15 mouse cellular contexts compared by ENCODE assay signal in genomic region chr17:83524753-83525152, GRCm38 (mm10).
"Had no signal": no experiment of that assay in that cellular context is flagged by ENCODE, and none has a peak within 500 bp of the region (broad histone marks: within the 10 kb centered on the region; RNA-seq: fewer than 3 reads in every experiment).

No protein-coding gene starts in this region.

- H3K27me3 ChIP-seq: liver, embryonic 15.5 days; midbrain, embryonic 15.5 days; neural tube, embryonic 13.5 days; stomach, embryonic 15.5 days had no signal

- ATAC-seq: inflammation-experienced regulatory T-cells, adult 6 months; intestine, postnatal 0 days; midbrain, embryonic 15.5 days had no signal

- DNase-seq: kidney, adult 8-10 months; kidney, postnatal 25 days; lung, embryonic 14.5 days; lung, postnatal 10 days; lung, postnatal 4 days; right cerebral cortex, postnatal 14 days had no signal

- H3K4me3 ChIP-seq: left cerebral cortex, adult 2 months; limb, embryonic 10.5 days; liver, embryonic 15.5 days; midbrain, embryonic 15.5 days; neural tube, embryonic 13.5 days; stomach, embryonic 15.5 days had no signal

- H3K4me2 ChIP-seq: midbrain, embryonic 15.5 days had no signal

- H3K27ac ChIP-seq: left cerebral cortex, adult 2 months; limb, embryonic 10.5 days; midbrain, embryonic 15.5 days; neural tube, embryonic 13.5 days; stomach, embryonic 15.5 days had no signal

- H3K36me3 ChIP-seq: limb, embryonic 10.5 days; liver, embryonic 15.5 days; midbrain, embryonic 10.5 days; midbrain, embryonic 15.5 days; neural tube, embryonic 13.5 days; stomach, embryonic 15.5 days had no signal

- H3K9ac ChIP-seq: liver, embryonic 15.5 days; lung, embryonic 14.5 days; midbrain, embryonic 15.5 days; stomach, embryonic 15.5 days had no signal

- H3K9me3 ChIP-seq: limb, embryonic 10.5 days; liver, embryonic 15.5 days; midbrain, embryonic 10.5 days; midbrain, embryonic 15.5 days; neural tube, embryonic 13.5 days; stomach, embryonic 15.5 days had no signal
